Mouse (Mus musculus) myocyte (in vitro differentiated cells): Measurements from ENCODE around the gene Prss8.

Experiments
- CEBPB ChIP-seq: IDR thresholded peaks from 2 replicates; pipeline ENCODE4 v1.6.1; 2011; ENCODE audit warnings: mild to moderate bottlenecking, moderate library complexity; ENCODE audit not compliant: poor library complexity, insufficient read depth, severe bottlenecking
- E2F4 ChIP-seq: IDR thresholded peaks from one replicate; pipeline ENCODE4 v1.6.1; 2011; ENCODE audit warnings: mild to moderate bottlenecking, control low read depth, moderate library complexity; ENCODE audit not compliant: insufficient read depth
- MAX ChIP-seq: IDR thresholded peaks from one replicate; pipeline ENCODE4 v1.6.1; 2011; ENCODE audit warnings: low read depth, mild to moderate bottlenecking, control low read depth
- MYOD1 ChIP-seq, 3 experiments: IDR thresholded peaks; one replicate each; pipeline ENCODE4 v1.6.1; 2011; ENCODE audit warnings: control low read depth in 2 of 3, low read depth in 2 of 3, mild to moderate bottlenecking in 2 of 3, moderate library complexity in 1 of 3; ENCODE audit not compliant: insufficient read length in 2 of 3, control insufficient read depth in 1 of 3
- MYOG ChIP-seq, 3 experiments: IDR thresholded peaks; one replicate each; pipeline ENCODE4 v1.6.1; 2011; ENCODE audit warnings: control low read depth in 2 of 3, low read depth in 2 of 3, mild to moderate bottlenecking in 2 of 3; ENCODE audit not compliant: insufficient read length in 2 of 3, control insufficient read depth in 1 of 3, insufficient read depth in 1 of 3
- POLR2A ChIP-seq: IDR thresholded peaks from one replicate; pipeline ENCODE4 v1.6.1; 2011; ENCODE audit warnings: low read depth, mild to moderate bottlenecking, control low read depth, moderate library complexity; ENCODE audit not compliant: insufficient read length
- POLR2AphosphoS2 ChIP-seq: IDR thresholded peaks from one replicate; pipeline ENCODE4 v1.6.1; 2011; ENCODE audit warnings: low read depth, control low read depth; ENCODE audit not compliant: insufficient read length
- REST ChIP-seq: IDR thresholded peaks from one replicate; pipeline ENCODE4 v1.6.1; 2011; ENCODE audit warnings: mild to moderate bottlenecking, control low read depth, moderate library complexity; ENCODE audit not compliant: insufficient read depth, insufficient read length
- SRF ChIP-seq: IDR thresholded peaks from one replicate; pipeline ENCODE4 v1.6.1; 2011; ENCODE audit warnings: low read depth; ENCODE audit not compliant: control insufficient read depth, insufficient read length
- TCF12 ChIP-seq: IDR thresholded peaks from one replicate; pipeline ENCODE4 v1.6.1; 2011; ENCODE audit warnings: mild to moderate bottlenecking, control low read depth; ENCODE audit not compliant: poor library complexity, insufficient read depth, severe bottlenecking
- TCF3 ChIP-seq: IDR thresholded peaks from one replicate; pipeline ENCODE4 v1.6.1; 2011; ENCODE audit warnings: low read depth, control low read depth; ENCODE audit not compliant: insufficient read length
- USF1 ChIP-seq: IDR thresholded peaks from one replicate; pipeline ENCODE4 v1.6.1; 2011; ENCODE audit warnings: low read depth, mild to moderate bottlenecking, control low read depth, moderate library complexity

DNA sequence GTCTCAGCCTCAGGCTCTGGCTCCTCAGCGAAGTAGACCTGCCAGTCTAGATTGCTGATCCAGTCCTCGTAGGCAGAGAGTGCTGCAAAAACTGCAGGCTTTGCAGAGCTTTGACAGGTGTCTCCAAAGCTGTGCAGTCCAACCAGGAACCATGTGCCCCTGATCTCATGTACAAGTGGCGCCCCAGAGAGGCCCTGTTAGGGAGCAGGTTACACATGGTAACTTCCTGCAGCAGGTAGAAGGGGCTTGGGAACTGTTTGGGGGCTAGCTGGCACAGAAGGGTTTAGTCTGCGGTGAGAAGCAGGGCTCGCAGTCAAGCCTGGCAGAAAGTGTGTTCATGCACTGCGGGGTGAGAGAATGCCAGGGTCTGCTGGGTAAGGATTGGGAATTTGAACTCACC, 43.4 kb downstream of the Prss8 start:
- TF ChIP-seq POLR2AphosphoS2 (no peak), POLR2A (no peak), MAX (no peak), TCF12 (no peak), REST (no peak), TCF3 (no peak), CEBPB (no peak), USF1 (no peak), E2F4 (no peak), MYOD1 (IDR thresholded peaks at IDR 0.05; ENCODE audit: control insufficient read depth in 1 of 3, insufficient read length in 2 of 3, low read depth in 2 of 3) (no peak), SRF (no peak), MYOG (IDR thresholded peaks at IDR 0.05; ENCODE audit: control insufficient read depth in 1 of 3, insufficient read depth in 1 of 3, insufficient read length in 2 of 3, low read depth in 2 of 3) (no peak)
